Mouse (Mus musculus) sigmoid colon, adult 10 weeks (tissue): ENCODE measurements around the gene Fam83g. TPM values are rescaled to one million over a fixed set of nuclear protein-coding genes. Genes with fewer than 3 reads are reported as not detected.

Experiments
- polyA plus RNA-seq: library from polyadenylated mRNA; stranded (reverse); fragments of 350-450 nt; fragmentation: Illumina TruSeq; extraction: RNeasy Lipid Tissue Mini Kit (QIAGEN cat#74804); gene quantifications from one replicate; pipeline ENCODE4 v1.2.3, GENCODE M21; 2014; ENCODE audit warnings: low read depth, low replicate concordance

The Fam83g gene
- 1.1 TPM for polyA plus RNA-seq

DNA sequence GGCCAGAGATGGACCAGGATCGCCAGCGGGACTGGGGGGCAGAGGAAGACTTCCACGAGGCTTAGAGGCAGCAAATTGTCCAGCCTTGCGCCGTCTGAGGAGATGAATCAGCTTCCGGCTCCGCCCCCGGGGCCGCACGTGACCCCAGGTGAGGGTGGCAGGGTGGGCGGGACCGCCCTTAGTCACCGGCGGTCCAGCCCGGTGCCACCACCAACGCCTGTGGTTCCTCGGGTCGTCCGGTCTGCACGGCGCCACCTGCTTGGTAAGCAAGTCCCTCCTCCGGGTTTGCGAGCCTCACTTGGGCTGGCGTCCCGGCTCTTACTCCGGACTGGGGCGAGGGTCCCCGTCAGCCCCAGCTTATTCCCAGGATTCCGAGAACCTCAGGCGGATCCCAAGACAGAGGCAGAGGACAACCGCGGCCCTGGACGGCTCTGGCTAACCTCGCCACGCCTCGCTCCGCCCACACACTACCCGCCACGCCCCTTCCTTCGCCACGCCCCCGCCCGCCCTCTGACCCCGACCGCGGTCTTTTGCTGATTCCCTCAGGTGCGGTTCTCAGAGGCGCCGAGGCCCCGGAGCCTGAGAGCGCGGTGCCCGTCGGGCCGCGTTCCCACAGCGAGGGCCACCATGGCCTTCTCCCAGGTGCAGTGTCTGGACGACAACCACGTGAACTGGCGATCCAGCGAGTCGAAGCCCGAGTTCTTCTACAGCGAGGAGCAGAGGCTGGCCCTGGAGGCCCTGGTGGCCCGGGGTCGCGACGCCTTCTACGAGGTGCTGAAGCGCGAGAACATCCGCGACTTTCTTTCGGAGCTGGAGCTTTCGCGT, at the start of gene Fam83g:
Fam83g (plus strand) TSS at position 185 of the 825 bp plus-strand sequence.

GRCm38 (mm10) chr11:61652686-61653447, 31.0 kb upstream of the Fam83g start, which contains the start of gene Grap:
Grap (plus strand) TSS chr11:61653265.

DNA sequence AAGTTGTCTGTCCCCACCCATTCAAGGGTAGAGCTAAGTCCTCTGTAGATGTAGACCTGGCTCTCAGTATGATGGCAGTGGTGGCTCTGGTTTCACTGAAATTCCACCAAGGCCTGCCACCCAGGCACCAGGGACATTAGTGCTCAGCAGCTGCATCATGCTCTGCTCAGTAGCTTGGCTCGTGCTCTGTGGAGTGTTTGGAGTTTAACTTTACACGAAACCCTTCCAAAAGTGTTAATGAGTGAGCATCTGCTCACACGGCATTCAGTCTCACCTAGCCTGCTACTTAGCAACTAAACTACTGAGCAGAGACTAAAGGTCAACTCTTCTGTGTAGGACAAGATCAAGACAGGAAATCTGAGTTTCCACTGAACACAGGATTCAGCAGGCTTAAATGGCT, 36.7 kb downstream of the Fam83g start, which contains the start of gene Slc5a10:
Slc5a10 (minus strand) TSS at position 191 of the 400 bp plus-strand sequence.

Other genes with a start within 250 kb of the Fam83g start
- gene Rnf112, start 230.0 kb upstream of the Fam83g start, polyA plus RNA-seq: not detected
- 2.0 TPM for gene Mfap4, start 198.7 kb upstream of the Fam83g start, polyA plus RNA-seq
- 0.91 TPM for gene Mapk7, start 189.7 kb upstream of the Fam83g start, polyA plus RNA-seq
- gene B9d1, start 178.9 kb upstream of the Fam83g start, polyA plus RNA-seq: not detected
- gene Epn2, start 104.4 kb upstream of the Fam83g start, polyA plus RNA-seq: 14.9 TPM
- gene Grap, start 30.8 kb upstream of the Fam83g start, polyA plus RNA-seq: 0.54 TPM
- not detected for gene Slc5a10, start 36.7 kb downstream of the Fam83g start, polyA plus RNA-seq
- 55.6 TPM for gene Prpsap2, start 78.0 kb downstream of the Fam83g start, polyA plus RNA-seq
- 30.4 TPM for gene Ulk2, start 171.0 kb downstream of the Fam83g start, polyA plus RNA-seq
- 41.2 TPM for gene Akap10, start 246.2 kb downstream of the Fam83g start, polyA plus RNA-seq